Mouse (Mus musculus): ENCODE data around the gene Ppp1r9a.

DNA sequence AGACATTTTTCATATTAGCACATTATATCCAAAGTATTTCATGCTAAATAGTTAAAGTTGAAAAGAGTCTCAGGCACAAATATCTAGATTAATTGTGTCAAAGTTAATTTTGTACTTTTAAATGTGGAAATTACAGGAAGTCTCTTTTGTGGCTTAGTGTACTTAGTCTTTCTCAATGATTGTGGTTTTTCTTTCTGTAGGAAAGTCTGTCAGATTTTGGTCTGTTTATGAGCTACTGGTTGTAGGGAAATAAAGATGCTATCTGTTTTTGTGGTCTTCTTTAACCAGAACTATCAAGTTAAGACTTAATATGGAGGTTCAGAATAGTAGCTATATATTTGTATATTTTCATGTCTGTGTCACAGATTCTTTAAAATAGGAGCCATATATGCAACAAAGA, 76.2 kb downstream of the Ppp1r9a start:
- no peak for TF ChIP-seq NELFE (IDR thresholded peaks at IDR 0.05; ENCODE audit: low read depth, low read length)
- TF ChIP-seq MYC (IDR thresholded peaks at IDR 0.05; ENCODE audit: low read depth, low read length): no peak
- no peak for TF ChIP-seq USF1 (IDR thresholded peaks at IDR 0.05; ENCODE audit: low read depth, low read length)
- TF ChIP-seq POLR2A (IDR thresholded peaks at IDR 0.05; ENCODE audit: low read depth, low read length): no peak
- TF ChIP-seq CTCF (conservative IDR thresholded peaks at IDR 0.05 in 1 of 2, IDR thresholded peaks at IDR 0.05 in 1 of 2; ENCODE audit: low read depth in 2 of 2, low read length in 2 of 2): no peak
- no peak for TF ChIP-seq MAX (IDR thresholded peaks at IDR 0.05; ENCODE audit: low read length)
- TF ChIP-seq ETS1 (conservative IDR thresholded peaks at IDR 0.05; ENCODE audit: low read depth, low read length): no peak
- no peak for TF ChIP-seq EP300 (IDR thresholded peaks at IDR 0.05; ENCODE audit: low read length)
- TF ChIP-seq UBTF (IDR thresholded peaks at IDR 0.05; ENCODE audit: low read depth, low read length): no peak
- no peak for TF ChIP-seq ZMIZ1 (IDR thresholded peaks at IDR 0.05; ENCODE audit: low read depth, low read length)
- TF ChIP-seq HCFC1 (IDR thresholded peaks at IDR 0.05; ENCODE audit: low read depth, low read length): no peak

Data from CH12.LX (cell line).